Mouse (Mus musculus): ENCODE measurements around the gene Furin.

Furin gene

GRCm38 (mm10) chr7:80405188-80405695 is at the start of gene Furin:
Furin (minus strand) TSS chr7:80405436.
- no peak for DNase-seq

- no peak for DNase-seq
These were observed 49.5 kb upstream of the Furin start for GRCm38 (mm10) chr7:80454786-80455185.

GRCm38 (mm10) chr7:80453997-80454396 is 48.8 kb upstream of the Furin start:
- DNase-seq: no peak

GRCm38 (mm10) chr7:80453121-80453520 is 47.9 kb upstream of the Furin start:
- no peak for DNase-seq

GRCm38 (mm10) chr7:80452241-80452640 is 47.0 kb upstream of the Furin start:
- no peak for DNase-seq

- DNase-seq: no peak
These were observed 46.5 kb upstream of the Furin start for GRCm38 (mm10) chr7:80451550-80452232.

GRCm38 (mm10) chr7:80450354-80450753 is 45.1 kb upstream of the Furin start:
- DNase-seq: no peak

GRCm38 (mm10) chr7:80449620-80450091 is 44.4 kb upstream of the Furin start:
- DNase-seq: no peak

- DNase-seq: no peak
These were observed 42.1 kb upstream of the Furin start for GRCm38 (mm10) chr7:80447336-80447735.

- no peak for DNase-seq
These were observed 41.1 kb upstream of the Furin start for GRCm38 (mm10) chr7:80446221-80446878.

- DNase-seq: peak; percentile 86
These were observed 40.3 kb upstream of the Furin start for GRCm38 (mm10) chr7:80445492-80445891.

- peak; percentile 57 for DNase-seq
These were observed 39.4 kb upstream of the Furin start for GRCm38 (mm10) chr7:80444401-80445249.

GRCm38 (mm10) chr7:80443124-80443523 is 37.9 kb upstream of the Furin start:
- no peak for DNase-seq

- DNase-seq: peak; percentile 46
These were observed 37.0 kb upstream of the Furin start for GRCm38 (mm10) chr7:80441986-80442904.

GRCm38 (mm10) chr7:80440685-80441084 is 35.4 kb upstream of the Furin start:
- DNase-seq: no peak

GRCm38 (mm10) chr7:80439789-80440488 is 34.7 kb upstream of the Furin start:
- peak; percentile 44 for DNase-seq

GRCm38 (mm10) chr7:80439032-80439760 is 34.0 kb upstream of the Furin start:
- DNase-seq: peak; percentile 24

- no peak for DNase-seq
These were observed 31.3 kb upstream of the Furin start for GRCm38 (mm10) chr7:80436571-80436970.

- no peak for DNase-seq
These were observed 30.4 kb upstream of the Furin start for GRCm38 (mm10) chr7:80435594-80435993.

- no peak for DNase-seq
These were observed 24.4 kb upstream of the Furin start for GRCm38 (mm10) chr7:80429661-80430060.

- DNase-seq: no peak
These were observed 22.5 kb upstream of the Furin start for GRCm38 (mm10) chr7:80427730-80428129.

Data from lung, postnatal 10 days (tissue).